Mouse (Mus musculus) neutrophil, adult 59 days (primary cell): ENCODE results near the gene Tbcb. TPM values are rescaled to one million over a fixed set of nuclear protein-coding genes. Genes with fewer than 3 reads are reported as not detected.

Experiments used
- total RNA-seq, 2 experiments: library from RNA; stranded (reverse); gene quantifications; 1 replicate in 1 of 2; 2 replicates in 1 of 2; pipeline ENCODE4 v1.2.4; 2023

Gene Tbcb
- 10 to 100 TPM; 38.7 to 46.2 TPM for total RNA-seq

DNA sequence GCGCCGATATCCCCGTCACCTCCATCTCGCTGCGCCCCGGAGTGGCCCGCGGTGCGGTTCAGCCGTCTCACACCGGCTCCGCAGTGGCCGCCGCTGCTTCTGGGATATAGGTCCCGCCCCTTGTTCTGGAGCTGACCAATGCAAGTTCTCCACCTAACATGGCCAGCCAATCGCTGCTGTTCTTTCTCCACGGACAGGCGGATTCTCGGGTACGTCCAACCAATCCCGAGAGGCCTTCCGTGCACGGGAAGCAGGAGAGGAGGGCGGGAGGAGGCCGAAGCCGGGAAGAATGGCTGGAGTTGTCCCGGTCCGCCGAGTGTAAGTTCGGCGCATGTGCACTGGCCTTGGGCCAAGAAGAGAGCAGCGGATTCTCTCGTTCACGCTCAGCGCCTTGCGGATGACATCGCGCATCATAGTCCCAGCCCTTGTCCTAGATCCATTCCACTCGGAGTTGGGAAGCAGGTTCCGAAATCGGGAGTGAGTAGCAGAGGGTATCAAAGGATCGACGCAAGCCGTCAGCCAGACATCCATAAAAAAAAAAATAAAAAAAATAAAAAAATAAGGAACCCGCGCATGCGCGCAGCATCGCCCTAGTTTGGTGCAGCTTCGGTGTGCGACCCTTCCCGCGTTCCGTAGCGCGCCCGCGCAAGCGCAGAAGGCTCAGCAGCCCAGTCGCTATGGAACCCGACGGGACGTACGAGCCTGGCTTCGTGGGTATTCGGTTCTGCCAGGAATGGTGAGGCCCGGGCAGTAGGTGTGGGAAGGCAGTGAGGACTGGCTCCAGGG lies at the start of gene Tbcb, which contains the start of gene Polr2i:
Gene Tbcb, minus strand, starts transcription at position 604 of the 786 bp plus-strand sequence.
Gene Polr2i, plus strand, starts transcription at position 280 of the 786 bp plus-strand sequence.

GRCm38 (mm10) chr7:30279951-30280669 lies 48.0 kb upstream of the Tbcb start, which contains the start of the genes Thap8 and Wdr62:
Gene Thap8, plus strand, starts transcription at chr7:30280094.
Gene Wdr62, minus strand, starts transcription at chr7:30280419.

GRCm38 (mm10) chr7:30235625-30236024 lies 3.6 kb upstream of the Tbcb start, which contains the start of gene Ovol3:
Gene Ovol3, minus strand, starts transcription at chr7:30235725.

GRCm38 (mm10) chr7:30198481-30198971 lies 33.5 kb downstream of the Tbcb start, which contains the start of gene Capns1:
Gene Capns1, minus strand, starts transcription at chr7:30198811.

GRCm38 (mm10) chr7:30183879-30184289 lies 48.2 kb downstream of the Tbcb start, which contains the start of gene Cox7a1:
Gene Cox7a1, plus strand, starts transcription at chr7:30184144.

Other genes starting within 250 kb of the Tbcb start
- gene Zfp568, start 248.3 kb downstream of the Tbcb start, total RNA-seq, result 10 to 100 TPM in 1 of 2 experiments, 1 to 10 TPM in 1; 9.7 to 13.8 TPM
- gene Zfp14, start 180.9 kb downstream of the Tbcb start, total RNA-seq, result under 1 TPM; 0.44 to 0.71 TPM
- gene Zfp82, start 159.4 kb downstream of the Tbcb start, total RNA-seq, result under 1 TPM; 0.47 to 0.77 TPM
- gene Gm26920, start 141.9 kb downstream of the Tbcb start, total RNA-seq, result not detected
- gene Zfp566, start 141.7 kb downstream of the Tbcb start, total RNA-seq, result 1 to 10 TPM in 1 of 2 experiments, under 1 TPM in 1; 0.57 to 2.0 TPM
- gene Zfp260, start 137.5 kb downstream of the Tbcb start, total RNA-seq, result 1 to 10 TPM; 5.9 to 6.9 TPM
- 10 to 100 TPM; 10.5 to 11.6 TPM for gene Zfp382, start 110.3 kb downstream of the Tbcb start, total RNA-seq
- gene Zfp146, start 62.5 kb downstream of the Tbcb start, total RNA-seq, result 10 to 100 TPM; 13.5 to 18.0 TPM
- 1 to 10 TPM; 1.5 to 1.6 TPM for gene Cox7a1, start 48.1 kb downstream of the Tbcb start, total RNA-seq
- 100 to 1,000 TPM; 225 to 239 TPM for gene Capns1, start 33.5 kb downstream of the Tbcb start, total RNA-seq
- 10 to 100 TPM; 30.4 to 34.5 TPM for gene Polr2i, start 324 bp downstream of the Tbcb start, total RNA-seq
- gene Ovol3, start 3.5 kb upstream of the Tbcb start, total RNA-seq, result not detected
- gene Thap8, start 47.8 kb upstream of the Tbcb start, total RNA-seq, result under 1 TPM; 0.27 to 0.37 TPM
- gene Wdr62, start 48.1 kb upstream of the Tbcb start, total RNA-seq, result 10 to 100 TPM; 16.6 to 21.5 TPM
- not detected for gene Clip3, start 59.5 kb upstream of the Tbcb start, total RNA-seq
- 10 to 100 TPM; 14.6 to 14.7 TPM for gene Alkbh6, start 76.4 kb upstream of the Tbcb start, total RNA-seq
- under 1 TPM in 1 of 2 experiments, not detected in 1; 0.76 TPM for gene Syne4, start 82.5 kb upstream of the Tbcb start, total RNA-seq
- not detected for gene E130208F15Rik, start 89.5 kb upstream of the Tbcb start, total RNA-seq
- 1 to 10 TPM; 3.2 to 3.4 TPM for gene Sdhaf1, start 91.6 kb upstream of the Tbcb start, total RNA-seq
- not detected for gene Lrfn3, start 130.5 kb upstream of the Tbcb start, total RNA-seq
- 1,000 to 10,000 TPM; 2,122 to 2,210 TPM for gene Tyrobp, start 181.5 kb upstream of the Tbcb start, total RNA-seq
- 100 to 1,000 TPM; 116 to 123 TPM for gene Hcst, start 187.6 kb upstream of the Tbcb start, total RNA-seq
- gene Nfkbid, start 189.5 kb upstream of the Tbcb start, total RNA-seq, result 10 to 100 TPM; 65.6 to 78.9 TPM
- gene Aplp1, start 213.3 kb upstream of the Tbcb start, total RNA-seq, result under 1 TPM in 1 of 2 experiments, not detected in 1; 0.27 TPM
- not detected for gene Kirrel2, start 225.4 kb upstream of the Tbcb start, total RNA-seq
- not detected for gene Nphs1, start 226.0 kb upstream of the Tbcb start, total RNA-seq